ENCODE assay signal across 12 mouse cellular contexts in genomic region chr4:41681176-41681575, GRCm38 (mm10). TPM values are rescaled to one million over a fixed set of nuclear protein-coding genes. Genes with fewer than 3 reads are reported as not detected.
DNase-seq lines count a peak whose midpoint lies in the region.
"Had no signal": no experiment of that assay in that cellular context is flagged by ENCODE, and none has a peak within 500 bp of the region (broad histone marks: within the 10 kb centered on the region; RNA-seq: fewer than 3 reads in every experiment).

No protein-coding gene starts in this region.

- DNase-seq in cerebellum, adult 9-10 months = peak; percentile 74
- DNase-seq in cerebellum, postnatal 10 days = no peak
- peak; percentile 43 to 62 for DNase-seq in layer of hippocampus, adult 18-20 months (ENCODE audit: low spot score in 2 of 2)
- DNase-seq in layer of hippocampus, adult 9-10 months (ENCODE audit: low spot score) = no peak
- peak; percentile 30 for DNase-seq in right cerebral cortex, adult 18-20 months
- no peak for DNase-seq in right cerebral cortex, postnatal 14 days
- no peak for DNase-seq in spleen, postnatal 36 days (ENCODE audit: low spot score in 2 of 2)
- DNase-seq: adrenal gland, adult 8-10 months; B cell, adult 2 months; lung, postnatal 10 days; thymus, adult 18-20 months had no signal

RNA-seq across cellular contexts. Expression of gene Cntfr, which starts 15.7 kb away (rescaled TPM):
- total RNA-seq in layer of hippocampus, adult 18-20 months (2021) = 100 to 1,000 TPM; 110 to 113 TPM
- total RNA-seq: megakaryocyte, adult 5-6 weeks had no signal

RNA-seq across cellular contexts. Expression of gene Il11ra1, which starts 18.6 kb away (rescaled TPM):
- 10 to 100 TPM; 35.5 to 37.0 TPM for total RNA-seq in layer of hippocampus, adult 18-20 months (2021)

RNA-seq across cellular contexts. Expression of gene Rpp25l, which starts 32.2 kb away (rescaled TPM):
- 10 to 100 TPM; 36.0 to 39.0 TPM for total RNA-seq in layer of hippocampus, adult 18-20 months (2021)

RNA-seq across cellular contexts. Expression of gene Enho, which starts 41.1 kb away (rescaled TPM):
- 10 to 100 TPM; 61.9 to 65.0 TPM for total RNA-seq in layer of hippocampus, adult 18-20 months (2021)
- total RNA-seq: megakaryocyte, adult 5-6 weeks had no signal

RNA-seq across cellular contexts. Expression of gene Dctn3, which starts 41.8 kb away (rescaled TPM):
- 100 to 1,000 TPM; 150 to 151 TPM for total RNA-seq in layer of hippocampus, adult 18-20 months (2021)

Comparison
In these comparisons a context has a peak if more than half of its experiments do, and no peak if none do; other contexts are left out.
1. DNase-seq: peak in cerebellum, adult 9-10 months (single experiment), layer of hippocampus, adult 18-20 months (2 of 2) and right cerebral cortex, adult 18-20 months (single experiment); none in cerebellum, postnatal 10 days (0 of 2), layer of hippocampus, adult 9-10 months (single experiment), right cerebral cortex, postnatal 14 days (single experiment) and spleen, postnatal 36 days (0 of 2).